Mouse (Mus musculus): ENCODE results near the gene 8030411F24Rik.
"Not testable (repeated sequence)": the region's sequence is repeated elsewhere in the genome, so short reads cannot be mapped to it uniquely, and the experiment has no call there.

The 8030411F24Rik gene

GRCm38 (mm10) chr2:148781709-148782108, at the start of gene 8030411F24Rik:
TSS of gene 8030411F24Rik (plus strand) at chr2:148782009.
- in situ Hi-C loops (cut with MboI, MseI): no loop called here

GRCm38 (mm10) chr2:148732327-148733000, 49.3 kb upstream of the 8030411F24Rik start, which contains the start of gene Napb:
TSS of gene Napb (minus strand) at chr2:148732467.
- in situ Hi-C loops (cut with MboI, MseI): no loop called here

- in situ Hi-C loops (cut with MboI, MseI): loop anchor here (5.0 kb wide), 1 partner anchor 76 kb away; no protein-coding TSS in a partner anchor
Observed at GRCm38 (mm10) chr2:148743001-148743400, 38.8 kb upstream of the 8030411F24Rik start.

GRCm38 (mm10) chr2:148743846-148744407, 37.9 kb upstream of the 8030411F24Rik start:
- in situ Hi-C loops (cut with MboI, MseI): loop anchor here (5.0 kb wide), 1 partner anchor 77 kb away; no protein-coding TSS in a partner anchor

GRCm38 (mm10) chr2:148750058-148750457, 31.8 kb upstream of the 8030411F24Rik start, which contains the start of gene Cstl1:
TSS of gene Cstl1 (plus strand) at chr2:148750358.
- in situ Hi-C loops (cut with MboI, MseI): loop anchor here (10.0 kb wide), 2 partner anchors 155 to 195 kb away; no protein-coding TSS in a partner anchor

- in situ Hi-C loops (cut with MboI, MseI): loop anchor here (10.0 kb wide), 2 partner anchors 153 to 197 kb away; no protein-coding TSS in a partner anchor
Observed at GRCm38 (mm10) chr2:148751893-148752813, 29.7 kb upstream of the 8030411F24Rik start.

GRCm38 (mm10) chr2:148754310-148754846, 27.4 kb upstream of the 8030411F24Rik start:
- in situ Hi-C loops (cut with MboI, MseI): loop anchor here (10.0 kb wide), 2 partner anchors 150 to 200 kb away; no protein-coding TSS in a partner anchor

GRCm38 (mm10) chr2:148763648-148764388, 18.0 kb upstream of the 8030411F24Rik start:
- in situ Hi-C loops (cut with MboI, MseI): no loop called here

- in situ Hi-C loops (cut with MboI, MseI): not testable (repeated sequence)
Observed at GRCm38 (mm10) chr2:148771397-148771796, 10.4 kb upstream of the 8030411F24Rik start, which contains the start of gene Cst11. TSS of gene Cst11 (minus strand) at chr2:148771497.

- in situ Hi-C loops (cut with MboI, MseI): no loop called here
Observed at GRCm38 (mm10) chr2:148789142-148789541, 7.3 kb downstream of the 8030411F24Rik start, which contains the start of gene Cst12. TSS of gene Cst12 (plus strand) at chr2:148789361.

GRCm38 (mm10) chr2:148798485-148798884, 16.7 kb downstream of the 8030411F24Rik start, which contains the start of gene Cst8:
TSS of gene Cst8 (plus strand) at chr2:148798785.
- in situ Hi-C loops (cut with MboI, MseI): no loop called here

GRCm38 (mm10) chr2:148801491-148801921, 19.7 kb downstream of the 8030411F24Rik start:
- in situ Hi-C loops (cut with MboI, MseI): no loop called here

- in situ Hi-C loops (cut with MboI, MseI): no loop called here
Observed at GRCm38 (mm10) chr2:148806696-148807095, 24.9 kb downstream of the 8030411F24Rik start.

- in situ Hi-C loops (cut with MboI, MseI): no loop called here
Observed at GRCm38 (mm10) chr2:148819909-148820308, 38.1 kb downstream of the 8030411F24Rik start, which contains the start of gene Cst13. TSS of gene Cst13 (plus strand) at chr2:148820081.

GRCm38 (mm10) chr2:148825986-148826385, 44.2 kb downstream of the 8030411F24Rik start:
- in situ Hi-C loops (cut with MboI, MseI): no loop called here

- in situ Hi-C loops (cut with MboI, MseI): no loop called here
Observed at GRCm38 (mm10) chr2:148834912-148835311, 53.1 kb downstream of the 8030411F24Rik start, which contains the start of gene Cst9. TSS of gene Cst9 (plus strand) at chr2:148835147.

Measured in T-helper 1 cell (primary cell).